Comparison of ENCODE assay signal across 7 mouse cellular contexts in genomic region chr19:12005376-12006360, GRCm38 (mm10). TPM values are rescaled to one million over a fixed set of nuclear protein-coding genes. Genes with fewer than 3 reads are reported as not detected.
A peak's percentile ranks its signal among the peaks of the same experiment; 100 is the strongest.
DNase-seq lines count a peak whose midpoint lies in the region; ATAC-seq and TF ChIP-seq lines count a peak whose summit lies in the region.

No protein-coding gene starts in this region.

- peak overlapping the region; percentile 70 for H3K9ac ChIP-seq in embryonic facial prominence, embryonic 13.5 days
- H3K9ac ChIP-seq in heart, adult 2 months (ENCODE audit: low read depth, low read length): peak overlapping the region; percentile 70
- H3K9ac ChIP-seq in limb, embryonic 12.5 days (replicated peaks): peak overlapping the region; percentile 58
- H3K9ac ChIP-seq in midbrain, embryonic 14.5 days (replicated peaks; ENCODE audit: low read length): peak overlapping the region; percentile 44

- H3K79me2 ChIP-seq in heart, adult 2 months (replicated peaks; ENCODE audit: control insufficient read depth, insufficient read depth, low read length): no peaks in the 10 kb centered on the region

- peak overlapping the region; percentile 73 for H3K27ac ChIP-seq in embryonic facial prominence, embryonic 13.5 days
- peak overlapping the region; percentile 78 for H3K27ac ChIP-seq in heart, adult 2 months
- H3K27ac ChIP-seq in limb, embryonic 12.5 days: peak overlapping the region; percentile 78; the same call in 1 of the 2 replicates
- peak overlapping the region; percentile 78 for H3K27ac ChIP-seq in midbrain, embryonic 14.5 days (replicated peaks; ENCODE audit: low read depth, low read length)

- DNase-seq in adrenal gland, postnatal 36 days: peak; percentile 91 to 93
- peak; percentile 87 to 89 for DNase-seq in heart, adult 2 months
- DNase-seq in kidney, adult 8-10 months: peak; percentile 77 to 87
- peak; percentile 95 for DNase-seq in midbrain, embryonic 14.5 days
- peak; percentile 86 for DNase-seq in spleen, adult 12 weeks (ENCODE audit: low spot score)

- no peak for TF ChIP-seq CTCF in heart, adult 2 months (IDR thresholded peaks at IDR 0.05)

- 0 out of 2 replicates have a peak, but pooled peaks have one; percentile 51 for TF ChIP-seq EP300 in heart, adult 2 months (IDR thresholded peaks at IDR 0.05; ENCODE audit: insufficient read depth, low read depth, low read length)

- peak overlapping the region; percentile 68 for H3K4me3 ChIP-seq in embryonic facial prominence, embryonic 13.5 days
- H3K4me3 ChIP-seq in heart, adult 2 months: peak overlapping the region; percentile 63
- H3K4me3 ChIP-seq in limb, embryonic 12.5 days (replicated peaks): peak overlapping the region; percentile 57
- H3K4me3 ChIP-seq in midbrain, embryonic 14.5 days (replicated peaks; ENCODE audit: low read depth, low read length): peak overlapping the region; percentile 43

- peak; percentile 62 for ATAC-seq in embryonic facial prominence, embryonic 13.5 days (ENCODE audit: insufficient number of reproducible peaks, insufficient read depth, low FRiP score, low TSS enrichment, low read depth)
- peak; percentile 75 for ATAC-seq in limb, embryonic 12.5 days (ENCODE audit: insufficient number of reproducible peaks, insufficient read depth, low FRiP score, low TSS enrichment, low read depth)
- ATAC-seq in midbrain, embryonic 14.5 days (ENCODE audit: low FRiP score, low TSS enrichment): peak; percentile 82

- peak overlapping the region; percentile 72 for H3K4me2 ChIP-seq in embryonic facial prominence, embryonic 13.5 days
- H3K4me2 ChIP-seq in limb, embryonic 12.5 days: peak overlapping the region; percentile 64
- peak overlapping the region; percentile 62 for H3K4me2 ChIP-seq in midbrain, embryonic 14.5 days (ENCODE audit: low read length)

- H3K27me3 ChIP-seq in embryonic facial prominence, embryonic 13.5 days: no peaks in the 10 kb centered on the region
- no peaks in the 10 kb centered on the region for H3K27me3 ChIP-seq in heart, adult 2 months (ENCODE audit: control insufficient read depth, insufficient read depth, low read length)
- no peaks in the 10 kb centered on the region for H3K27me3 ChIP-seq in limb, embryonic 12.5 days
- H3K27me3 ChIP-seq in midbrain, embryonic 14.5 days (ENCODE audit: control insufficient read depth, insufficient read depth, low read length): no peaks in the 10 kb centered on the region

- peak; percentile 47; the same call in 1 of the 2 replicates for TF ChIP-seq POLR2A in heart, adult 2 months (IDR thresholded peaks at IDR 0.05; ENCODE audit: insufficient read depth, low read depth, low read length)

- no peaks in the 10 kb centered on the region for H3K9me3 ChIP-seq in embryonic facial prominence, embryonic 13.5 days
- H3K9me3 ChIP-seq in limb, embryonic 12.5 days: no peaks in the 10 kb centered on the region
- no peaks in the 10 kb centered on the region for H3K9me3 ChIP-seq in midbrain, embryonic 14.5 days (ENCODE audit: control insufficient read depth, low read length)

- H3K36me3 ChIP-seq in embryonic facial prominence, embryonic 13.5 days: no peaks in the 10 kb centered on the region
- peaks cover 2% of the 10 kb centered on the region; the same call in 1 of the 2 replicates for H3K36me3 ChIP-seq in heart, adult 2 months (ENCODE audit: control insufficient read depth, insufficient read depth, low read length)
- no peaks in the 10 kb centered on the region for H3K36me3 ChIP-seq in limb, embryonic 12.5 days
- H3K36me3 ChIP-seq in midbrain, embryonic 14.5 days (ENCODE audit: control insufficient read depth, insufficient read depth, low read length): no peaks in the 10 kb centered on the region

- WGBS in embryonic facial prominence, embryonic 13.5 days: under 1% methylated on average over 41 of the region's 41 CpGs
- under 1% methylated on average over 41 of the region's 41 CpGs for WGBS in heart, adult 2 months
- under 1% methylated on average over 41 of the region's 41 CpGs for WGBS in limb, embryonic 12.5 days
- WGBS in midbrain, embryonic 14.5 days: under 1% methylated on average over 41 of the region's 41 CpGs

- intact Hi-C loops in heart, adult 2 months (cut with DNase I): loop anchor here (2.0 to 10.0 kb wide), 4 partner anchors 39 to 1481 kb away; partner anchors contain the start of genes Cpsf7, Sdhaf2 and Stx3

- peaks cover 29% of the 10 kb centered on the region for H3K4me1 ChIP-seq in embryonic facial prominence, embryonic 13.5 days
- peaks cover 5% of the 10 kb centered on the region for H3K4me1 ChIP-seq in heart, adult 2 months (ENCODE audit: control insufficient read depth, insufficient read depth, low read length)
- peaks cover 15% of the 10 kb centered on the region; the same call in 1 of the 2 replicates for H3K4me1 ChIP-seq in limb, embryonic 12.5 days (replicated peaks)
- peaks cover 14% of the 10 kb centered on the region for H3K4me1 ChIP-seq in midbrain, embryonic 14.5 days (ENCODE audit: control insufficient read depth, insufficient read depth, low read length)

RNA-seq across cellular contexts. Expression of gene Olfr1423, which starts 35.4 kb away (rescaled TPM):
- not detected for total RNA-seq in adrenal gland, postnatal 36 days (2021)
- polyA plus RNA-seq in embryonic facial prominence, embryonic 13.5 days (2015; fragmentation: Nextera tagmentation; extraction: Ambion mirVana): not detected in 2 replicates
- total RNA-seq in heart, adult 2 months (2021): not detected
- polyA plus RNA-seq in heart, adult 2 months (2012; rRNA removed): not detected in 2 replicates
- polyA plus RNA-seq in limb, embryonic 12.5 days (2016; fragmentation: Nextera tagmentation; extraction: Ambion mirVana): 0.04 TPM in 1 of 2 replicates, not detected in the other
- not detected in 2 replicates for polyA plus RNA-seq in midbrain, embryonic 14.5 days (2014; fragmentation: Nextera tagmentation; extraction: Ambion mirVana)

RNA-seq across cellular contexts. Expression of gene Osbp, which starts 39.9 kb away (rescaled TPM):
- total RNA-seq in adrenal gland, postnatal 36 days (2021): 100 to 1,000 TPM in 1 of 2 experiments, 10 to 100 TPM in 1; 81.5 to 117 TPM
- polyA plus RNA-seq in embryonic facial prominence, embryonic 13.5 days (2015; fragmentation: Nextera tagmentation; extraction: Ambion mirVana): 5.0 and 7.0 TPM in 2 replicates
- 10 to 100 TPM; 81.7 to 95.1 TPM for total RNA-seq in heart, adult 2 months (2021)
- polyA plus RNA-seq in heart, adult 2 months (2012; rRNA removed): 33.8 and 57.2 TPM in 2 replicates
- polyA plus RNA-seq in limb, embryonic 12.5 days (2016; fragmentation: Nextera tagmentation; extraction: Ambion mirVana): 4.9 and 5.1 TPM in 2 replicates
- 6.7 and 8.0 TPM in 2 replicates for polyA plus RNA-seq in midbrain, embryonic 14.5 days (2014; fragmentation: Nextera tagmentation; extraction: Ambion mirVana)

RNA-seq across cellular contexts. Expression of gene Olfr1424, which starts 56.8 kb away (rescaled TPM):
- total RNA-seq in adrenal gland, postnatal 36 days (2021): not detected
- not detected in 2 replicates for polyA plus RNA-seq in embryonic facial prominence, embryonic 13.5 days (2015; fragmentation: Nextera tagmentation; extraction: Ambion mirVana)
- not detected for total RNA-seq in heart, adult 2 months (2021)
- polyA plus RNA-seq in heart, adult 2 months (2012; rRNA removed): not detected in 2 replicates
- not detected in 2 replicates for polyA plus RNA-seq in limb, embryonic 12.5 days (2016; fragmentation: Nextera tagmentation; extraction: Ambion mirVana)
- polyA plus RNA-seq in midbrain, embryonic 14.5 days (2014; fragmentation: Nextera tagmentation; extraction: Ambion mirVana): not detected in 2 replicates

Comparison
In these comparisons a context has a peak if more than half of its experiments do, and no peak if none do; other contexts are left out.
1. Peak in every context shown above with its lines: DNase-seq, ATAC-seq, H3K4me3 ChIP-seq and H3K27ac ChIP-seq.